ENCODE assay signal across 7 mouse cellular contexts in the genomic region with DNA sequence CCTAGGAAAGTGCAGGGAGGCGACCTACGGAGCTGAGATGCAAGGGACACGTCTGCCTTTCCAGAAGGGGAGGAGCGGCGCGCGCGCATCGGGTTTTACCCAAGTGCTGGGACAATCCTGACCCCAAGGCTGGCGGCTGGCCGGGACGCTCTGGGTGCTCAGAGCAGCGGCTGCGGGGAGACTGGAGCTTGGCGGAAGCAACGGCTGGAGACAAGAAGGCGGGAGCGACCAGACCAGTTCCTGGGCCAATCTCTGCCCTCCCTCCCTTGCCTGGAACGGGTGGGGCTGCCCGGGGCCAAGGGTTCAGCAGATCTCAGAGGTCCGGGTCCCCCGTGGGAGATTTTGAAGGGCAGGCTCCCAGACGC. TPM values are rescaled to one million over a fixed set of nuclear protein-coding genes. Genes with fewer than 3 reads are reported as not detected.
DNase-seq lines count a peak whose midpoint lies in the region; ATAC-seq and TF ChIP-seq lines count a peak whose summit lies in the region.

A gene (minus strand): TSS at position 89 of the 365 bp plus-strand sequence.

- DNase-seq in Muller cell, postnatal 12 days (ENCODE audit: inconsistent ontology term): peak; percentile 72
- peak; percentile 54 for DNase-seq in gastrocnemius, postnatal 25 days
- peak; percentile 72 for DNase-seq in induced T-regulatory cell, adult 2 months (ENCODE audit: low read depth)
- DNase-seq in limb, embryonic 10.5 days (ENCODE audit: low spot score): peak; percentile 73

- H3K9ac ChIP-seq in stomach, embryonic 16.5 days (ENCODE audit: low read length): peak within 1 kb of the TSS; percentile 61

- H3K4me1 ChIP-seq in bone marrow macrophage, adult 2 months (ENCODE audit: control insufficient read depth, insufficient read depth, low read length): peaks cover 8% of the 10 kb centered on the region; the same call in 1 of the 2 replicates
- peaks cover 40% of the 10 kb centered on the region for H3K4me1 ChIP-seq in limb, embryonic 10.5 days
- H3K4me1 ChIP-seq in stomach, embryonic 16.5 days (ENCODE audit: control insufficient read depth, insufficient read depth, low read length): peaks cover 11% of the 10 kb centered on the region

- H3K36me3 ChIP-seq in limb, embryonic 10.5 days: no peaks in the 10 kb centered on the region
- no peaks in the 10 kb centered on the region for H3K36me3 ChIP-seq in stomach, embryonic 16.5 days (ENCODE audit: control insufficient read depth, insufficient read depth, low read length)

- H3K4me3 ChIP-seq in bone marrow macrophage, adult 2 months (ENCODE audit: insufficient read depth, low read length): peak within 1 kb of the TSS; percentile 54
- H3K4me3 ChIP-seq in limb, embryonic 10.5 days: peak within 1 kb of the TSS; percentile 44
- H3K4me3 ChIP-seq in stomach, embryonic 16.5 days (replicated peaks; ENCODE audit: low read length): peak within 1 kb of the TSS; percentile 43

- 3% methylated on average over 23 of the region's 23 CpGs for WGBS in limb, embryonic 10.5 days
- WGBS in stomach, embryonic 16.5 days: 5% methylated on average over 23 of the region's 23 CpGs

- peak; percentile 30; the same call in 1 of the 2 replicates for ATAC-seq in megakaryocyte-erythroid progenitor cell, adult 5-6 weeks (replicated peaks; ENCODE audit: low FRiP score, low TSS enrichment, poor library complexity, severe bottlenecking)
- ATAC-seq in stomach, embryonic 16.5 days (ENCODE audit: insufficient read depth, low FRiP score): peak; percentile 49; the same call in 1 of the 2 replicates

- no peak for TF ChIP-seq CTCF in bone marrow macrophage, adult 2 months (IDR thresholded peaks at IDR 0.05; ENCODE audit: low read depth, low read length)

- no peak within 1 kb of the TSS for H3K27ac ChIP-seq in bone marrow macrophage, adult 2 months (ENCODE audit: insufficient read depth, low read depth, low read length)
- H3K27ac ChIP-seq in limb, embryonic 10.5 days: peak within 1 kb of the TSS; percentile 78
- H3K27ac ChIP-seq in stomach, embryonic 16.5 days (ENCODE audit: low read length): peak within 1 kb of the TSS; percentile 21

- peak within 1 kb of the TSS; percentile 55 for H3K4me2 ChIP-seq in stomach, embryonic 16.5 days (ENCODE audit: low read depth, low read length)

- H3K27me3 ChIP-seq in limb, embryonic 10.5 days (ENCODE audit: low read depth, poor library complexity, severe bottlenecking): no peaks in the 10 kb centered on the region; the same call in 1 of the 2 replicates
- H3K27me3 ChIP-seq in stomach, embryonic 16.5 days (ENCODE audit: control insufficient read depth, insufficient read depth, low read length): no peaks in the 10 kb centered on the region

- TF ChIP-seq POLR2A in bone marrow macrophage, adult 2 months (IDR thresholded peaks at IDR 0.05; ENCODE audit: borderline replicate concordance, low read depth, low read length): no peak

- no peaks in the 10 kb centered on the region for H3K9me3 ChIP-seq in limb, embryonic 10.5 days (replicated peaks)
- H3K9me3 ChIP-seq in stomach, embryonic 16.5 days (replicated peaks; ENCODE audit: control insufficient read depth, low read length): no peaks in the 10 kb centered on the region

RNA-seq across cellular contexts. Expression of the gene that starts here (rescaled TPM):
- 5.6 and 6.6 TPM in 2 replicates for polyA plus RNA-seq in bone marrow macrophage, adult 2 months (2012; ENCODE audit: insufficient read depth, insufficient read length, missing spikeins)
- total RNA-seq in gastrocnemius, postnatal 25 days (2021): 10 to 100 TPM in 1 of 2 experiments, 1 to 10 TPM in 1; 7.8 to 14.3 TPM
- 9.0 and 10.7 TPM in 2 replicates for polyA plus RNA-seq in limb, embryonic 10.5 days (2016; fragmentation: Nextera tagmentation; extraction: Ambion mirVana)
- 1.0 and 2.1 TPM in 2 replicates for total RNA-seq in megakaryocyte-erythroid progenitor cell, adult 5-6 weeks (2014; fragmentation: Nextera tagmentation)
- 0.99 and 1.0 TPM in 2 replicates for total RNA-seq in megakaryocyte-erythroid progenitor cell, adult 5-6 weeks (2017)
- polyA plus RNA-seq in stomach, embryonic 16.5 days (2015; fragmentation: Nextera tagmentation; extraction: Ambion mirVana): 7.9 and 10.5 TPM in 2 replicates
